Mouse (Mus musculus): ENCODE results near the gene Krt84. TPM values are rescaled to one million over a fixed set of nuclear protein-coding genes. Genes with fewer than 3 reads are reported as not detected.
A peak's percentile ranks its signal among the peaks of the same experiment; 100 is the strongest.

The Krt84 gene
- polyA plus RNA-seq, 1 experiment from 2014 or later: not detected

DNA sequence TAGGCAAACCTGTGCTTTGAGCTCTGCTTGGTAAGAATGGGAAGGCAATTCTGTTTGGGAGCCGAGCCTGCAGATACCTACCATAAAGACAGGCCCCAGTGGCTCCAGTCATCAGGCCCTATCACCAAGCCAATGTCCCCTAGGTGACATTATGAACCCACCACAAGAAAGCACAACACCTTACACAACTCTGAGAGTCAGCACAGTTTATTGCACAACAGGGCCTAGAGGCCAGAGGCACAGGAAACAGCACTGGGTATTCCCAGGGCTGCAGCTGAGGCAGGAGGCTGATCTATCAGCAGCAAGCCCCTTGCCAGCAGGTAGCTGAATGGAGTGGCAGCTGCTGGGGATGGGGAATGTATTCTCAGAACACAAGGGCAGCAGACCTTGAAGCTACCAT, 47.7 kb downstream of the Krt84 start:
- H3K4me2 ChIP-seq: no peak overlapping the region
- ATAC-seq (ENCODE audit: insufficient read depth): no peak
- DNase-seq: no peak
- WGBS: 88% methylated on average over 1 of the region's 1 CpGs
- no peaks in the 10 kb centered on the region for H3K27me3 ChIP-seq (ENCODE audit: insufficient read depth, low read length)
- no peak overlapping the region for H3K27ac ChIP-seq (ENCODE audit: low read depth)
- no peak overlapping the region for H3K4me3 ChIP-seq (ENCODE audit: low read depth, low read length)
- H3K4me1 ChIP-seq (ENCODE audit: insufficient read depth): no peaks in the 10 kb centered on the region
- H3K9me3 ChIP-seq (ENCODE audit: low read depth, low read length): no peaks in the 10 kb centered on the region
- TF ChIP-seq CTCF (IDR thresholded peaks at IDR 0.05; ENCODE audit: low read depth): no peak
- H3K36me3 ChIP-seq (ENCODE audit: insufficient read depth): no peaks in the 10 kb centered on the region
- H3K9ac ChIP-seq: no peak overlapping the region

DNA sequence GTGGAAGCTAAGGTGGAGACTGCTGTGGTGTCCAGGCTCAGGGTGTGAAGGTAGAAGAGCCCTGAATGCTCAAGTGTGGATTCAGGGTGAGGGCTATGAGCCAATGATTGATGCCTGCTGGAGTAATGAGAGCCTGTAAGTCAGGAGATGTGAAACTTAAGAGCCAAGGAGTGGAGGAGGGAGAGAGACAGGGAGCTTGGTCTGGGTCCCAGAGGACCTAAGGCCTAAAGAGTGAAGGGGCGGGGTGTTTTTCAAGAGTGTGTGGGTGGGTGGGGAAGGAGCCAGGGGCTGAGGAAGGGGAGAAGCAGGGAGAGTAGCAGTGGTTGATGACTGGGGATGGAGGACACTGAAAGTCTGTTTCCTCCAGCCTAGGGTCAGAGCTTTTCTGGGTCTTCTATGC, 49.0 kb downstream of the Krt84 start:
- DNase-seq: no peak
- Histone ChIP-seq H3K9me3 (ENCODE audit: low read depth, low read length) (no peaks in the 10 kb centered on the region), H3K4me1 (ENCODE audit: insufficient read depth) (no peaks in the 10 kb centered on the region), H3K4me3 (ENCODE audit: low read depth, low read length) (no peak overlapping the region), H3K27ac (ENCODE audit: low read depth) (no peak overlapping the region), H3K36me3 (ENCODE audit: insufficient read depth) (no peaks in the 10 kb centered on the region), H3K9ac (no peak overlapping the region), H3K4me2 (no peak overlapping the region), H3K27me3 (ENCODE audit: insufficient read depth, low read length) (no peaks in the 10 kb centered on the region)
- ATAC-seq (ENCODE audit: insufficient read depth): no peak
- TF ChIP-seq CTCF (IDR thresholded peaks at IDR 0.05; ENCODE audit: low read depth): no peak
- WGBS: 71% methylated on average over 1 of the region's 1 CpGs

DNA sequence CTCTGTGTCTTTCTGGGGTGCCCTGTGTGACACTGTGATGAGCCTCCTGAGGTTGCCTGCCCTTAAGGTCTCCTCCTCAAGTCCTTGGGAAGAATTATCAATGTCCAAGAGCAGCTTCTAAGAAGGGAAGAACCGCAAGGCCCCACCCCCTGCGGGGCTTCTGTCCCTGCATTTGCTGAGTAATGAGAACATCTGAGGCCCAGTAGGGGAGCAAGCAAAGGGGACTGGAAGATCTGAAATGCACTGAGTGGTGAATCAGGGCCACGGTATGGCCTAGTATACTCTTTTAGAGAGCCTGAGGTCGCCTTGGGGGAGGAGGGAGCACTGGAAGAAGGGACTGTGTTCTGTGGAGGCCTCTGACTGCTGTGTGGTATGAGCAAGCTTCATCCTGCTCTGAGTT, 50.6 kb downstream of the Krt84 start:
- 28% methylated on average over 4 of the region's 4 CpGs for WGBS
- no peak overlapping the region for H3K27ac ChIP-seq (ENCODE audit: low read depth)
- no peak overlapping the region for H3K4me3 ChIP-seq (ENCODE audit: low read depth, low read length)
- TF ChIP-seq CTCF (IDR thresholded peaks at IDR 0.05; ENCODE audit: low read depth): no peak
- ATAC-seq (ENCODE audit: insufficient read depth) (no peak), DNase-seq (no peak)
- H3K4me2 ChIP-seq: no peak overlapping the region
- no peaks in the 10 kb centered on the region for H3K4me1 ChIP-seq (ENCODE audit: insufficient read depth)
- no peaks in the 10 kb centered on the region for H3K27me3 ChIP-seq (ENCODE audit: insufficient read depth, low read length)
- no peaks in the 10 kb centered on the region for H3K9me3 ChIP-seq (ENCODE audit: low read depth, low read length)
- H3K9ac ChIP-seq: no peak overlapping the region
- H3K36me3 ChIP-seq (ENCODE audit: insufficient read depth): no peaks in the 10 kb centered on the region

DNA sequence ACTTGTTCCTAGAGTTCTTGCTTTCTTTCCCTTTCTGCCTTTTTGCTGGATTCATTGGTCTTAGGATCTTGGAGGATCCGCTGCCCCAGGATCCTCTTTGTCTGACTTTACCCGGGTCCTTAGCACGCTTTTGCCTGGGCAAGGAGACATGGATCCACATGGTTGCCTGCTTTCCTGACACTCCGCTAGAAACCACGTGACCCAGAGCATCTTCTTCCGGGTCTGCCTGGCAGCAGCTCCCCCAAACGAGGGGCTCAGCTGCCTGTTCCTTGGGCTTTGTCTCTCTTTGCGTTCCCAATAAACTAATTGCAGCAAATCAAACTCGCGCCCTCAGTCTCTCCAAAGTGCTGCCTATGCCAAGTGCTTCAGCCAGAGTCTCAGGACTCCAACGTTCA, 53.0 kb downstream of the Krt84 start:
- peak overlapping the region; percentile 62 for H3K4me2 ChIP-seq
- H3K9me3 ChIP-seq (ENCODE audit: low read depth, low read length): no peaks in the 10 kb centered on the region
- no peak overlapping the region for H3K9ac ChIP-seq
- no peak for TF ChIP-seq CTCF (IDR thresholded peaks at IDR 0.05; ENCODE audit: low read depth)
- ATAC-seq (ENCODE audit: insufficient read depth) (no peak), DNase-seq (peak; percentile 11)
- no peaks in the 10 kb centered on the region for H3K27me3 ChIP-seq (ENCODE audit: insufficient read depth, low read length)
- H3K4me1 ChIP-seq (ENCODE audit: insufficient read depth): no peaks in the 10 kb centered on the region
- no peak overlapping the region for H3K27ac ChIP-seq (ENCODE audit: low read depth)
- WGBS: 30% methylated on average over 11 of the region's 11 CpGs
- H3K36me3 ChIP-seq (ENCODE audit: insufficient read depth): no peaks in the 10 kb centered on the region
- peak overlapping the region; percentile 21 for H3K4me3 ChIP-seq (ENCODE audit: low read depth, low read length)

DNA sequence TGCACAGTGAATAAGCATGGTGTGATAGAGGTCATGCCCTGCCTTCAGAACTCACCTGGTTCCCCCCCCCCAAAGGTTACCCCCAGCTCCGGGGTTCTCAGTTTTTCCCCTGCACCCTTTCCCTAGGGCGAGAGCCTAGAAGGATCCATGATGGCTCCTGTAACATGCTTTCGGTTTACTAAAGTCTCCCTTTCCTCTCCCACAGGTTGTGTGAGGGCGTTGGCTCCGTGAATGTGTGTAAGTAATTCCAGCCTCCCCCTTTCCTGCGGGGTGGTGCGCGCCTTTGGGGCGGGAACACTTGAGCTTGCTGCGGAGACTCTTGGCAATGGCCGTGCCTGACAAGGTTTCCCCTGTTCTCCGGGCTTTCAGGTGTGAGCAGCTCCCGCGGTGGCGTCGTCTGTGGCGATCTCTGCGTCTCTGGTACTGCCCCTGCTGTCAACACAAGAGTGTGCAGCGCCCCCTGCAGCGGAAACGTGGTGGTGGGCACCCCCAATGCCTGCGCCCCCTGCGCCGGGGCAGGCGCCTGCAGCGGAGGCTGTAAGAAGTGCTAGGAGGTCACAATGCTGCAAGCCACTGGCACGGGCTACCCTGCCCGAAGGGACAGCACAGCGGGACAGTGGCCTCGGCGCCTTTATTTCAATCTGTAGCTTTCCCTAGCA, 53.5 kb downstream of the Krt84 start:
- Histone ChIP-seq H3K4me1 (ENCODE audit: insufficient read depth) (no peaks in the 10 kb centered on the region), H3K27ac (ENCODE audit: low read depth) (no peak overlapping the region), H3K36me3 (ENCODE audit: insufficient read depth) (no peaks in the 10 kb centered on the region), H3K27me3 (ENCODE audit: insufficient read depth, low read length) (no peaks in the 10 kb centered on the region), H3K9me3 (ENCODE audit: low read depth, low read length) (no peaks in the 10 kb centered on the region), H3K4me2 (peak overlapping the region; percentile 62), H3K4me3 (ENCODE audit: low read depth, low read length) (peak overlapping the region; percentile 21), H3K9ac (no peak overlapping the region; the same call in 1 of the 2 replicates)
- WGBS: 6% methylated on average over 31 of the region's 31 CpGs
- TF ChIP-seq CTCF (IDR thresholded peaks at IDR 0.05; ENCODE audit: low read depth): peak; percentile 71
- DNase-seq: peak; percentile 69
- 0 out of 2 replicates have a peak, but pooled peaks have one; percentile 38 for ATAC-seq (ENCODE audit: insufficient read depth)

Small RNAs within 50 kb of the gene (microRNA-seq; reads per million reads assigned to microRNA genes)
- not detected for gene Gm44393 (ENCODE audit: borderline number of aligned reads)
- gene Gm44460 (ENCODE audit: borderline number of aligned reads): not detected

Other genes starting within 250 kb of the Krt84 start
- 59.1 and 64.7 TPM in 2 replicates for gene Atg101, start 248.5 kb downstream of the Krt84 start, polyA plus RNA-seq (2014; fragmentation: Nextera tagmentation; extraction: Ambion mirVana)
- 41.0 and 41.4 TPM in 2 replicates for gene 6030408B16Rik, start 239.6 kb downstream of the Krt84 start, polyA plus RNA-seq (2014; fragmentation: Nextera tagmentation; extraction: Ambion mirVana)
- gene Krt80, start 162.7 kb downstream of the Krt84 start, polyA plus RNA-seq (2014; fragmentation: Nextera tagmentation; extraction: Ambion mirVana): 1.5 and 2.2 TPM in 2 replicates
- 108 and 114 TPM in 2 replicates for gene Krt7, start 121.8 kb downstream of the Krt84 start, polyA plus RNA-seq (2014; fragmentation: Nextera tagmentation; extraction: Ambion mirVana)
- gene Krt87, start 94.0 kb downstream of the Krt84 start, polyA plus RNA-seq (2014; fragmentation: Nextera tagmentation; extraction: Ambion mirVana): 0.20 and 0.22 TPM in 2 replicates
- 0.22 TPM in 1 of 2 replicates, not detected in the other for gene Krt88, start 85.1 kb downstream of the Krt84 start, polyA plus RNA-seq (2014; fragmentation: Nextera tagmentation; extraction: Ambion mirVana)
- not detected in 2 replicates for gene Krt81, start 69.1 kb downstream of the Krt84 start, polyA plus RNA-seq (2014; fragmentation: Nextera tagmentation; extraction: Ambion mirVana)
- gene Krt86, start 59.3 kb downstream of the Krt84 start, polyA plus RNA-seq (2014; fragmentation: Nextera tagmentation; extraction: Ambion mirVana): not detected in 2 replicates
- gene Krt83, start 41.3 kb downstream of the Krt84 start, polyA plus RNA-seq (2014; fragmentation: Nextera tagmentation; extraction: Ambion mirVana): 0.13 TPM in 1 of 2 replicates, not detected in the other
- not detected in 2 replicates for gene Gm49425, start 15.6 kb downstream of the Krt84 start, polyA plus RNA-seq (2014; fragmentation: Nextera tagmentation; extraction: Ambion mirVana)
- gene Krt82, start 17.8 kb upstream of the Krt84 start, polyA plus RNA-seq (2014; fragmentation: Nextera tagmentation; extraction: Ambion mirVana): not detected in 2 replicates
- 0.07 TPM in 1 of 2 replicates, not detected in the other for gene Krt90, start 30.1 kb upstream of the Krt84 start, polyA plus RNA-seq (2014; fragmentation: Nextera tagmentation; extraction: Ambion mirVana)
- not detected in 2 replicates for gene Krt75, start 41.1 kb upstream of the Krt84 start, polyA plus RNA-seq (2014; fragmentation: Nextera tagmentation; extraction: Ambion mirVana)
- gene Gm5414, start 95.4 kb upstream of the Krt84 start, polyA plus RNA-seq (2014; fragmentation: Nextera tagmentation; extraction: Ambion mirVana): not detected in 2 replicates
- gene Gm5478, start 114.6 kb upstream of the Krt84 start, polyA plus RNA-seq (2014; fragmentation: Nextera tagmentation; extraction: Ambion mirVana): not detected in 2 replicates
- not detected in 2 replicates for gene Krt6b, start 147.5 kb upstream of the Krt84 start, polyA plus RNA-seq (2014; fragmentation: Nextera tagmentation; extraction: Ambion mirVana)
- not detected in 2 replicates for gene Krt6a, start 161.5 kb upstream of the Krt84 start, polyA plus RNA-seq (2014; fragmentation: Nextera tagmentation; extraction: Ambion mirVana)
- gene Krt5, start 180.1 kb upstream of the Krt84 start, polyA plus RNA-seq (2014; fragmentation: Nextera tagmentation; extraction: Ambion mirVana): not detected in 2 replicates
- not detected in 2 replicates for gene Krt71, start 210.3 kb upstream of the Krt84 start, polyA plus RNA-seq (2014; fragmentation: Nextera tagmentation; extraction: Ambion mirVana)

Data from lung, embryonic 14.5 days (tissue).